Mouse (Mus musculus): ENCODE data around the gene Uqcc3. TPM values are rescaled to one million over a fixed set of nuclear protein-coding genes. Genes with fewer than 3 reads are reported as not detected.
A peak's percentile ranks its signal among the peaks of the same experiment; 100 is the strongest.

Uqcc3 gene
- polyA plus RNA-seq, 1 experiment: 19.2 TPM

DNA sequence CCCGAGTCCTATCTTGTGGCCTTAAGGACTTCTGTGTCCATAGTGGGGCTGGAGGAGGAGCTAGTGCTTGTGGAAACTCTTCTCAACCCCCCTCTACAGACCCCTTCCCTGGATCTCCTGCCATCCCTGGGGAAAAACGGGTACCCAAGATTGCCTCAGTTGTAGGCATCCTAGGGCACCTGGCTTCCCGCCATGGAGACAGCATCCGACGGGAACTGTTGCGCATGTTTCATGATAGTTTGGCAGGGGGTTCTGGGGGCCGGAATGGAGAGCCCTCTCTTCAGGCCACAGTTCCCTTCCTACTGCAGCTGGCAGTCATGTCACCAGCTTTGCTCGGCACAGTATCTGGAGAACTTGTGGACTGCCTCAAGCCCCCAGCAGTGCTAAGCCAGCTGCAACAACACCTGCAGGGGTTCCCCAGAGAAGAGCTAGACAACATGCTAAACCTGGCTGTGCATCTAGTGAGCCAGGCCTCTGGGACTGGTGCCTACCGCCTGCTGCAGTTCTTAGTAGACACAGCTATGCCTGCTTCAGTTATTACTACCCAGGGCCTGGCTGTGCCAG, 14.8 kb upstream of the Uqcc3 start:
- TF ChIP-seq CTCF (IDR thresholded peaks at IDR 0.05; ENCODE audit: extremely low read depth, insufficient read length, insufficient replicate concordance, low read depth, low read length): no peak
- no peak for TF ChIP-seq POLR2A (IDR thresholded peaks at IDR 0.05; ENCODE audit: low read depth, low read length)
- Histone ChIP-seq H3K36me3 (ENCODE audit: control insufficient read depth, insufficient read depth, low read length) (peaks cover 11% of the 10 kb centered on the region; the same call in 1 of the 2 replicates), H3K27ac (ENCODE audit: insufficient read depth, low read depth, low read length) (no peak overlapping the region), H3K4me3 (ENCODE audit: low read depth, low read length) (no peak overlapping the region), H3K4me1 (ENCODE audit: control insufficient read depth, insufficient read depth, insufficient read length, low read length) (peaks cover 8% of the 10 kb centered on the region), H3K27me3 (ENCODE audit: control insufficient read depth, insufficient read depth, low read length) (no peaks in the 10 kb centered on the region)
- WGBS: 89% methylated on average over 9 of the region's 9 CpGs

DNA sequence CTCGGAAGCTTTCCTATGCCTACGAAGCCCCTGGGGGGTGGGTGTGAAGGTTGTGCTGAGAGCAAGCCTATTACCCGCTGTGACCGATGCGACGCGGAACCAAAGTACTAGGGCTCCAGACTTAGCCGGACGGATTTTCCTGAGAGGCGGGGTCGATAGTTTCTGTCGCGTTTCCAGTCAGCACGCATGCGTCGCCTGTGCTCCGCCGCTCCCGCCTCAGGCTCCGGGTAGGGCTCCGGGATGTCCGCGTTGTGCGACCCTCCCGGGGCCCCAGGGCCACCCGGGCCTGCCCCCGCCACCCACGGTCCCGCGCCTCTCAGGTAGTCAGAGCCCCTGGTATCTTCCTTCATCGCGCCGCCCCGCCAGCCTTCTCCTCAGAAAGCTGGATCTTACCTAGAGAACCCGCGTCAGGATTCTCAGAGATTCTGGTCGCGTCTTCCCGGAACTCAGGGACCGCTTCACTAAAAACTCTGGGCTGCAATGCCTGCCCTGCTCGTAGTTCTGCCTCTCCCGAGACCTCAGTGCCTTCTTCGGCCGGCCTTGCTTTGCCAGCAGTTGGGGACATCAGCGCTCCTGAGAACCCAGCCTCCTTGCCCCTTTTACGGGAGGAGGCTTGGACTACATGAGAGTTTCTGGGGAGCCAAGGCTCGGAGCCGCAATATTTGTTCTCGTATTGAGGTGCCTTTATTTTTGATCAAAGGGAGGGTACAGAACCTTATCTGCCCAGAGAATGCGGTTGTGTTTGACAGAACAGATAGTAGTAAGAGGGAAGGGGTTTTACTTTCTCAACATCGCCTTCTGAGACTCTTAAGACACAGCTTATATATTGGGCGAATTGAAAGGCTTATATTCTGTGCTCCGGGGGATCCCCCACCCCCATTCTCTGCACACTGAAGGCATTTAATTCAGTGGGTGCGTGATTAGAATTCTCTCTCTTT, 12.4 kb upstream of the Uqcc3 start, which contains the start of gene Ints5:
Gene Ints5, plus strand, starts transcription at position 177 of the 938 bp plus-strand sequence.
- Histone ChIP-seq H3K27me3 (ENCODE audit: control insufficient read depth, insufficient read depth, low read length) (no peaks in the 10 kb centered on the region), H3K4me3 (ENCODE audit: low read depth, low read length) (peak within 1 kb of the TSS; percentile 99), H3K27ac (ENCODE audit: insufficient read depth, low read depth, low read length) (peak within 1 kb of the TSS; percentile 46), H3K36me3 (ENCODE audit: control insufficient read depth, insufficient read depth, low read length) (peaks cover 13% of the 10 kb centered on the region; the same call in 1 of the 2 replicates), H3K4me1 (ENCODE audit: control insufficient read depth, insufficient read depth, insufficient read length, low read length) (peaks cover 8% of the 10 kb centered on the region)
- TF ChIP-seq POLR2A (IDR thresholded peaks at IDR 0.05; ENCODE audit: low read depth, low read length) (peak; percentile 64), CTCF (IDR thresholded peaks at IDR 0.05; ENCODE audit: extremely low read depth, insufficient read length, insufficient replicate concordance, low read depth, low read length) (no peak)
- WGBS: 1% methylated on average over 54 of the region's 54 CpGs

DNA sequence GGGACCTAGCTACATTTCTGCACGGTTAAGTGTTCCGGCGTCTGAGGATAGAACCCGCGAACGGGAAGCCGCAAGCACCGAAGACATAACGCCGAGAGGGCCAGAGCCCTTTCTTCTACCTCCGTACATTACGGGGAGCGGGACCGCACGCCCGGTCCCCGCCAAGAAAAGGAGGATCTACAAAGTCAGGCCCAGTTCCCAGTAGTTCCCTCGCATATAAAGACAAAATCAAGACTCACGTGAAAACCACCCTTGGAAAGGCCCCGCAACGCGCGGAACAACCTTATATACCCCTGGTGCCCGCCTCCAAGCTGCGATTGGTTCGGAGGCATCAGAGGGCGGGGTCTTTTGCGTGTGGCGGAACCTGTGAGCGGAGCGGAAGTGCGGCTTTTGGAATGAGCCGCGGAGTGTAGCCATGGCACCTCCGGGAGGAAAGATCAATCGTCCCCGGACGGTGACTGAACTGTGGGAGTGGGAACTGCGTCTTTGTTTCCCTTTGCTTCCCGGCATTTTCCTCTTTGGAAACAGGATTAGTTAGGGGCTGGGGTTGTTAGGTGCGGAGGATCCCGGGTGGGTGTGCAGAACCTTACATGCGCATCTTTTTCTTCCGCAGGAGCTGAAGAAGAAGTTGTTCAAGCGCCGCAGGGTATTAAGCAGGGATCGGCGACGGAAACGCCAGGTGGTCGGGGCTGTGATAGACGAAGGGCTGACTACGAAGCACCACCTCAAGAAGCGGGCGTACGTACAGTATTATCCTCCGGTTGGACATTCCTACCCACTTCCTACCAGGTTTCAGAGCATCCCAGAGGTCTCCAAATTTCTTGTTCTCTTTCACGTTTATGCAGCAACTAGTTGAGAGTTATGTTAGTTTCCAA, 8.0 kb upstream of the Uqcc3 start, which contains the start of the genes 1810009A15Rik and Gm49416:
Gene 1810009A15Rik, plus strand, starts transcription at position 343 of the 875 bp plus-strand sequence.
Gene Gm49416, plus strand, starts transcription at position 416 of the 875 bp plus-strand sequence.
- WGBS: under 1% methylated on average over 58 of the region's 58 CpGs
- peak within 1 kb of the TSS; percentile 75 for H3K27ac ChIP-seq (ENCODE audit: insufficient read depth, low read depth, low read length)
- H3K36me3 ChIP-seq (ENCODE audit: control insufficient read depth, insufficient read depth, low read length): peaks cover 5% of the 10 kb centered on the region; the same call in 1 of the 2 replicates
- no peaks in the 10 kb centered on the region; the same call in 1 of the 2 replicates for H3K4me1 ChIP-seq (ENCODE audit: control insufficient read depth, insufficient read depth, insufficient read length, low read length)
- H3K27me3 ChIP-seq (ENCODE audit: control insufficient read depth, insufficient read depth, low read length): no peaks in the 10 kb centered on the region
- TF ChIP-seq CTCF (IDR thresholded peaks at IDR 0.05; ENCODE audit: extremely low read depth, insufficient read length, insufficient replicate concordance, low read depth, low read length) (no peak), POLR2A (IDR thresholded peaks at IDR 0.05; ENCODE audit: low read depth, low read length) (peak; percentile 92)
- H3K4me3 ChIP-seq (ENCODE audit: low read depth, low read length): peak within 1 kb of the TSS; percentile 86

DNA sequence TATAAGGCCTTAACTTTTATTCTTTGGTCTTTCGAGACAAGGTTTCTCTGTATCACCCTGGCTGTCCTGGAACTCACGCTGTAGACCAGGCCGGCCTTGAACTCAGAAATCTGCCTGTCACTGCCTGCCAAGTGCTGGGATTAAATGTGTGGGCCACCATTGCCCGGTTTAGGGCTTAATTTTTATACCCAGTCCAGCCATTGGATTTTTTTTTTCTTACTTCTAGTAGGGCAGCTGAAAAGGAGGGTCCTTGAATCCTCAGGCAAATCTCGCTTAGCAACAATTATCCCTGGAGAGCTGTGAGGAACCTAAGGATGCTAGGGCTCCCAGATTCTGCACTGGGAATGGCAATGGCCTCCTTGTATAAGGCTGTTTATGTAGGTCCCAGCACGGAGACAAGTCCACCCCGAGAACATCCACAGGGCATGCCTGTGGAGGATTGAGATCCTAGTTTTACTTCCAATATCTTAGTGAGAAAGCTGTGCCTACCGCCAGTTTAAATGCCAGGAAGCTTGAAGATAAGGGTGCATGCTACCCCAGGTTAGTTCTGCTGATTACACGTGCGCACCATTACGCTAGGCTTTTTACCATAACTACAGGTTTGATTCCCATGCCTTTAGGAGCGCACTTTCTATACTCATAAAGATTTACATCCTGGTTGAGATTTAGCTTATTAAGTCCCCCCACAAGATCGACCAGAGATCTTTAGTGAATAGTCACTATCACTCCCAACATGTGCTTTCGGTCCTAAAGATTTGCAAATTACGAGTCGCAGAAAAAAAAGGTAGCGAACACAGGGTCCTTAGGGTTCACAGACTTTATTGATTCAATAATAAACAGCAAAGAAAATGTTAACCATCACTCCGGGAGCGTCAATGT, 7.1 kb upstream of the Uqcc3 start:
- Histone ChIP-seq H3K4me1 (ENCODE audit: control insufficient read depth, insufficient read depth, insufficient read length, low read length) (no peaks in the 10 kb centered on the region; the same call in 1 of the 2 replicates), H3K4me3 (ENCODE audit: low read depth, low read length) (peak overlapping the region; percentile 86), H3K27ac (ENCODE audit: insufficient read depth, low read depth, low read length) (peak overlapping the region; percentile 35), H3K36me3 (ENCODE audit: control insufficient read depth, insufficient read depth, low read length) (peaks cover 5% of the 10 kb centered on the region; the same call in 1 of the 2 replicates), H3K27me3 (ENCODE audit: control insufficient read depth, insufficient read depth, low read length) (no peaks in the 10 kb centered on the region)
- 12% methylated on average over 19 of the region's 19 CpGs for WGBS
- TF ChIP-seq CTCF (IDR thresholded peaks at IDR 0.05; ENCODE audit: extremely low read depth, insufficient read length, insufficient replicate concordance, low read depth, low read length): no peak
- TF ChIP-seq POLR2A (IDR thresholded peaks at IDR 0.05; ENCODE audit: low read depth, low read length): no peak

DNA sequence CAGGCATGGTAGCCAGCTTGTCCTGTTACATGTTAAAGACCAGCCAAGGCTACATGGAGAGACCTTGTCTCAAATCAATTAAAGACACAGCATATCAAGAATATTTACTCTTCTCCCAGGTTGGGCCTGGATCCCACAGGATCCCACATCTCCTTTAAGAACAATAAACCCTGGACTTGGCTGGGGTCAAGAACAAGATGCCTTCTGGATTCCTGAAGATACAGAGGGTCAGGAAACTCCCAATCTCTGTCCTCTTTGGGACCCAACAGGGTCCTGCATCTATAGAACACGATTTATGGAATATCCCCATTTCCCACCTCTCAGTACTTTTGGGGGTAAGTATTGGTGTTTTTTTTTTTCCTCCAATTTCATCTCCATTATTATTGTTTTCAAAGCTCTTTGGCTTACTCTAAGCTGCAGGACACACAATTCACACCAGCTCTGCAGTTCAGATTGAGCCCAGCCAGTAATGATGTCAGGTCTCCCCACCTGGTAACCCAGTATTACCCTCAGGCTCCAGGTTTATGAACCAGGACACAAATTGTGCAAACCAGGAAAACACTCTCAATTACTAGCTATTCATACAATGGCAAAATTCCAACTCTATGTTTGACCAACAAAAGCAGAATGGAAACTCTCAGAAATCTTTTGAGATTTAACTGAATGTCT, 6.3 kb upstream of the Uqcc3 start:
- Histone ChIP-seq H3K4me1 (ENCODE audit: control insufficient read depth, insufficient read depth, insufficient read length, low read length) (no peaks in the 10 kb centered on the region; the same call in 1 of the 2 replicates), H3K27ac (ENCODE audit: insufficient read depth, low read depth, low read length) (no peak overlapping the region), H3K36me3 (ENCODE audit: control insufficient read depth, insufficient read depth, low read length) (peaks cover 5% of the 10 kb centered on the region; the same call in 1 of the 2 replicates), H3K4me3 (ENCODE audit: low read depth, low read length) (no peak overlapping the region), H3K27me3 (ENCODE audit: control insufficient read depth, insufficient read depth, low read length) (no peaks in the 10 kb centered on the region)
- 59% methylated on average over 1 of the region's 1 CpGs for WGBS
- no peak for TF ChIP-seq POLR2A (IDR thresholded peaks at IDR 0.05; ENCODE audit: low read depth, low read length)
- no peak for TF ChIP-seq CTCF (IDR thresholded peaks at IDR 0.05; ENCODE audit: extremely low read depth, insufficient read length, insufficient replicate concordance, low read depth, low read length)

All from small intestine, adult 2 months (tissue).